Mouse (Mus musculus): ENCODE data around the gene Ints3. TPM values are rescaled to one million over a fixed set of nuclear protein-coding genes. Genes with fewer than 3 reads are reported as not detected.

The Ints3 gene
- polyA plus RNA-seq, 1 experiment, result 66.1 TPM

GRCm38 (mm10) chr3:90440756-90441155 is 7.3 kb upstream of the Ints3 start:
- TF ChIP-seq CTCF (IDR thresholded peaks at IDR 0.05; ENCODE audit: borderline replicate concordance, extremely low read depth, insufficient read depth, insufficient read length) (no peak), POLR2A (IDR thresholded peaks at IDR 0.05; ENCODE audit: borderline replicate concordance, extremely low read depth, insufficient read depth, insufficient read length, poor library complexity, severe bottlenecking) (no peak)
- DNase-seq (ENCODE audit: low read depth), result no peak

DNA sequence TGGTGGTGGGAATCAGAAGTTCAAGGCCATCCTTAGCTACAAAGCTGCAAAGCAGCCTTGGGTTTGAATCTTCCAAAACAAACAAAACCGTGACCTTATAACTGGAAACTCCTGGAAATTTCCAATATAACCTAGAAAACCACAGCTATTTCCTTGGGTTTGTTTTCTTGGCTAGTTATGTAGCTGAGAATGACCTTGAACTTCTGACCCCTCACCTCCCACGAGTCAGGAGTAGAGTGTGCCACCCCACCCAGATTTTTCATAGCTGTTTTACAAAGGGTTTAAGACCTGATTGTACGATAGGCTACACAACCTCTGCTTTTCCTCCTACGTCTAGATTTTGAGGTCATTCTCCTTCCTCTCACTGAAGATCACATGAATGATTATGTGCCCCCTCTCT is 3.7 kb upstream of the Ints3 start:
- no peak for TF ChIP-seq CTCF (IDR thresholded peaks at IDR 0.05; ENCODE audit: borderline replicate concordance, extremely low read depth, insufficient read depth, insufficient read length)
- no peak for TF ChIP-seq POLR2A (IDR thresholded peaks at IDR 0.05; ENCODE audit: borderline replicate concordance, extremely low read depth, insufficient read depth, insufficient read length, poor library complexity, severe bottlenecking)

DNA sequence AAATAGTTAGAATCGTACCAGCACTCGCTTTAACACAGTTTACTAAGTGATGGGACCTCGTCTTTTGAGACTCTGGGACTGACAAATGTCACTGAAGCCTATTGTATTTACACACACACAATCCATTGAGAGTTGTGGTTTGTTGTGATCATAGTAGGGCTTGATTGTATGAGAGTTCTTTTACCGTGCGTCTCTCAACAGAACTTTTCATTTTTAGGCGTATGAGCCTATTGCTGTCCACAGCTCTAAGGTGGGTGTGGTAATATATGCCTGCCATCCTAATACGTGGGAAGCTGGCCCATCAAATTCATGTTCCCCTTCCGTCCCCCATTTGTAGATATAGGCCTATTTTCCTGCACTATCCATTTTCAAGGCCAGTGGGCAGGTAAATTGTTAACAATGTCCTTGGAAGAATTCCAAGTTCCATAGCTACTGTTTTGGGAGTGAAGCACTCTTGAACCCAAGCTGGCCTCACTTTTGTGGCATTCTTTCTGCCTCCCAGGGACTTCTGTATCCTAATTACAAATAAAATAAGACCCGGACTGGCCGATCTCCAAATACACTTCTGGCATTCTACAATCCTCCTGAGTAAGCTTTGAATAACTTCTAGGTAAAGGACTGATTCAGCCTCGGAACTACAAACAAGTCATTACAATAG is 780 bp upstream of the Ints3 start:
- TF ChIP-seq POLR2A (IDR thresholded peaks at IDR 0.05; ENCODE audit: borderline replicate concordance, extremely low read depth, insufficient read depth, insufficient read length, poor library complexity, severe bottlenecking) (no peak), CTCF (IDR thresholded peaks at IDR 0.05; ENCODE audit: borderline replicate concordance, extremely low read depth, insufficient read depth, insufficient read length) (no peak)

More for the DNA sequence above, 3.7 kb upstream of the Ints3 start:
- DNase-seq (ENCODE audit: low read depth), result no peak

DNA sequence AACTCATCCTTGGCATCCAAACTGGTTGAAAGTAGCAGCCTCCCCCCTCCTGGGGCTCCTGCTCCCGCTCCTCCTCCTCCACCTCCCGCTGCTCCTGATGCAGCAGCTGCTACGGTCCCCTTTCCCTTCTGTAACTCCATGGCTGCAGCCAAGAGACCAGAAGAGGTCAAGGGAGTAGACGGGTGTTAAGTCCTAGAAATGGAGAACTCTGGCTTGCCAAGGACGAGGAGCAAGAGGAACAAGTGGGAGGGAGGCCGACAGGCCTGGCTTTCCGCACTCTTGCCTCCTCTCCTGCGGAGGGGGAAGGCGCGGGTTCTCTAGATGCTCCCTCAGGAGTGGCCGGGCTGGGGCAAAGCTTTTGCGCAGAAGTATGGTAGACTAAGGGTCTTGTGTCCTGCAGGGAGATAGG is 607 bp downstream of the Ints3 start:
- DNase-seq (ENCODE audit: low read depth), result no peak
- TF ChIP-seq CTCF (IDR thresholded peaks at IDR 0.05; ENCODE audit: borderline replicate concordance, extremely low read depth, insufficient read depth, insufficient read length), result no peak
- TF ChIP-seq POLR2A (IDR thresholded peaks at IDR 0.05; ENCODE audit: borderline replicate concordance, extremely low read depth, insufficient read depth, insufficient read length, poor library complexity, severe bottlenecking), result no peak

More for the DNA sequence above, 780 bp upstream of the Ints3 start:
- DNase-seq (ENCODE audit: low read depth), result no peak

GRCm38 (mm10) chr3:90432348-90432747 is 1.1 kb downstream of the Ints3 start:
- no peak for TF ChIP-seq POLR2A (IDR thresholded peaks at IDR 0.05; ENCODE audit: borderline replicate concordance, extremely low read depth, insufficient read depth, insufficient read length, poor library complexity, severe bottlenecking)
- no peak for DNase-seq (ENCODE audit: low read depth)

GRCm38 (mm10) chr3:90429576-90429975 is 3.8 kb downstream of the Ints3 start:
- TF ChIP-seq CTCF (IDR thresholded peaks at IDR 0.05; ENCODE audit: borderline replicate concordance, extremely low read depth, insufficient read depth, insufficient read length) (no peak), POLR2A (IDR thresholded peaks at IDR 0.05; ENCODE audit: borderline replicate concordance, extremely low read depth, insufficient read depth, insufficient read length, poor library complexity, severe bottlenecking) (no peak)
- no peak for DNase-seq (ENCODE audit: low read depth)

DNA sequence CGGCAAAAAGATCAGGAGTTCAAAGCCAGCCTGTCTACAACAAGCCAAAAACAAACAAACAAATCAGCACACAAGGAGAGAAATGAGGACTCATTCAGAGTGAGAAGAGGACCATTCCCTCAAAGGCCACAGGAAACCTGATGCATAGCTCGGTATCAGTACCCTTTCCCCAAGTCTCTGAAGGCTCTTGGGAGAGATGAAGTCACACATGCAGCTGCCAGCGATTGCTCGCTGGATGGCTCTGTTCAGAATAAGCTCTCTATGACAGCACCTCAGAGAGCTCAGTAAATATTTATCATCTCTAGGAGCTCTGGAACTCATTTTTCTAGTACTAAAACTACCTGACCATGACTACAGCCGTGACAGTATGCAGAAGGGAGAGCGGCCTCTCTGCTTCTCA is 5.2 kb downstream of the Ints3 start:
- TF ChIP-seq CTCF (IDR thresholded peaks at IDR 0.05; ENCODE audit: borderline replicate concordance, extremely low read depth, insufficient read depth, insufficient read length) (no peak), POLR2A (IDR thresholded peaks at IDR 0.05; ENCODE audit: borderline replicate concordance, extremely low read depth, insufficient read depth, insufficient read length, poor library complexity, severe bottlenecking) (no peak)
- no peak for DNase-seq (ENCODE audit: low read depth)

GRCm38 (mm10) chr3:90427574-90427973 is 5.8 kb downstream of the Ints3 start:
- no peak for TF ChIP-seq POLR2A (IDR thresholded peaks at IDR 0.05; ENCODE audit: borderline replicate concordance, extremely low read depth, insufficient read depth, insufficient read length, poor library complexity, severe bottlenecking)
- no peak for TF ChIP-seq CTCF (IDR thresholded peaks at IDR 0.05; ENCODE audit: borderline replicate concordance, extremely low read depth, insufficient read depth, insufficient read length)
- no peak for DNase-seq (ENCODE audit: low read depth)

- TF ChIP-seq POLR2A (IDR thresholded peaks at IDR 0.05; ENCODE audit: borderline replicate concordance, extremely low read depth, insufficient read depth, insufficient read length, poor library complexity, severe bottlenecking) (no peak), CTCF (IDR thresholded peaks at IDR 0.05; ENCODE audit: borderline replicate concordance, extremely low read depth, insufficient read depth, insufficient read length) (no peak)
- no peak for DNase-seq (ENCODE audit: low read depth)
Observed at GRCm38 (mm10) chr3:90425499-90425898, 7.9 kb downstream of the Ints3 start.

DNA sequence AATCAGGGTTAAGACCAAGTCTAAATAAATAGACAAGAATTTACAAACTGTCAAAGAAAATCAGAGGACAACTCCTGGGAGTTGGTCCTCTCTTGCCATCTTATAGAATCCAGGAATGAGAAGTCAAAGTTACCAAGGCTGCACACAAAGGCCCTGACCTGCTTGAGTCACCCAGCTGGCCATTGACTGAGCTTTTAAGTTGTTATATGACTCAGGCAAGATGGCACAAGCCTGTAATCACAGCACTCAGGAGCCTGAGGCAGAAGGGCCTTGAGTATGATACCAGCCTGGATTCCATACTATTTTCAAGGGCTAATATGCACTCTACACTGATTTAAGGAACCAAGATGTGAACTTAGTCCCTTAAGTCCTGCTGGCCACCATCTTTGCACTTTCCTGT is 9.9 kb downstream of the Ints3 start:
- TF ChIP-seq CTCF (IDR thresholded peaks at IDR 0.05; ENCODE audit: borderline replicate concordance, extremely low read depth, insufficient read depth, insufficient read length), result no peak
- DNase-seq (ENCODE audit: low read depth), result no peak

GRCm38 (mm10) chr3:90420696-90421095 is 12.7 kb downstream of the Ints3 start:
- TF ChIP-seq CTCF (IDR thresholded peaks at IDR 0.05; ENCODE audit: borderline replicate concordance, extremely low read depth, insufficient read depth, insufficient read length), result no peak
- no peak for TF ChIP-seq POLR2A (IDR thresholded peaks at IDR 0.05; ENCODE audit: borderline replicate concordance, extremely low read depth, insufficient read depth, insufficient read length, poor library complexity, severe bottlenecking)
- no peak for DNase-seq (ENCODE audit: low read depth)

- TF ChIP-seq POLR2A (IDR thresholded peaks at IDR 0.05; ENCODE audit: borderline replicate concordance, extremely low read depth, insufficient read depth, insufficient read length, poor library complexity, severe bottlenecking) (no peak), CTCF (IDR thresholded peaks at IDR 0.05; ENCODE audit: borderline replicate concordance, extremely low read depth, insufficient read depth, insufficient read length) (no peak)
- no peak for DNase-seq (ENCODE audit: low read depth)
Observed at GRCm38 (mm10) chr3:90413011-90413396, 20.4 kb downstream of the Ints3 start.
